Mouse (Mus musculus) frontal cortex, adult (tissue): ENCODE measurements at regions not wholly inside any gene's neighbourhood (a gene's known extent, or its start where the extent isn't known, plus 50 kb on each side); places are given as distances from the start of the nearest gene placed in this dataset.

Experiments
- ATAC-seq: cut with Nextera tagmentation; 2 replicates; pipeline ENCODE4 v1.9.2; 2017; ENCODE audit warnings: mild to moderate bottlenecking, moderate library complexity, mixed read lengths; ENCODE audit not compliant: low TSS enrichment

DNA sequence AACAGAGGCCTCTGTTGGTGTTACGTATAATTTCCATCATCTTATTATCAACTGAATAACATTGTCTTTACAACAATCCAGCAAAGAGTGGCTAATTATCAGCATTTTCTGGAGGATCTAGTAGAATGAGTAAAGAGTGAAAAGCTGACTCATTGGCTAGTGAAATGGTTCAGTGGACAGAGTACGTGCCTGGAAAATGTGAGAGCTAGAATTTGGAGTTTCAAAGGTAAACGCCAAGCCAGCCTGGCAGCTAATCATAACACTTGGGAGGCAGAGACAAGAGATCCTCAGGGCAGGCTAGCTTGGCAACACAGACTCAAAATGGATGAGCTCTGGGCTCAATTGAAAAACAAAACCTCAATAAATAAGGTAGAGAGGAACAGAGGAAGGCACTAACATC is 2628.0 kb upstream of the Gm7489 start:
- ATAC-seq: no peak

DNA sequence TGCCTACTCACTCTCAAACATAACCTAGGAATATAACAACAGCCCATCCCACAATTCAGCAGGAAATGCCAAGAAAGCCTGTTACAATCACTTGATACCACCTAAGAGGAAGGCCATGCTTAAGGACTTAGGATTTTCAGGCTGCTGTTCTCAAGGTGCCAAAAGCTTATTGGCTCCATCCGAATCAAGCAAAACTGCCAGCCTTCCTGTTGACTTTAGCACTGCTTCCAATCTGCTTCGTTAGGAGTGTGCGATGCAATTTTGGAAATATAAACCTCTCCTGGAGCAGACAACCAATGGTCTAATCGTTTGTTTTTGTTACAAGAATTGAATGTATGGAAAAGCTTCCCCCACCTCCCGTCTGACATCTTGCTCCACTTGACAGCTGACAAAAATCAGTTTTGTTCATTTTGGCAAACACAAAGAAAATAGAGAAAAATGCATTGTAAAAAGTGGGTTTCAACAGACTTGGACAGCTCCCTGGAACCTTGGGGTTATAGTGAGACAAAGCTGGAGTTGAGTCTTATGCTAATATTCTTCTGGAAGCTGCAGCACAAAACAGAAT is 2620.0 kb upstream of the Gm7489 start:
- ATAC-seq: no peak

DNA sequence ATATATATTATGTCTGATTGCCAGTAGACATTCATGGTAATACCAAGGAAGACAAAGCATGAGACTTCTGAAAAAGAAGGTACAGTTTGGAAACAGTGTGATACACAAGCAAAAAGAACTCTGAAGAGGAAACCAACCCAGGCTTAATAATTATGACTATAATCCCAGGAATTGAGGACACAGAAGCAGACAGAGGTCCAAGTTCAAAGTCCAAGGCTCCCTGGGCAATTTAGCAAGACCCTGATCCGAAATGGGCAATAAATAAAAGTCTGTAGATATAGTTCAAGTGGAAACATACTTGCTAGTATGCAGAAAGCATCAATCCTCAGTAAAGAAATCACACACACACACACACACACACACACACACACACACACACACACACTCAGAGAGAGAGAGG is 2618.7 kb upstream of the Gm7489 start:
- no peak for ATAC-seq

DNA sequence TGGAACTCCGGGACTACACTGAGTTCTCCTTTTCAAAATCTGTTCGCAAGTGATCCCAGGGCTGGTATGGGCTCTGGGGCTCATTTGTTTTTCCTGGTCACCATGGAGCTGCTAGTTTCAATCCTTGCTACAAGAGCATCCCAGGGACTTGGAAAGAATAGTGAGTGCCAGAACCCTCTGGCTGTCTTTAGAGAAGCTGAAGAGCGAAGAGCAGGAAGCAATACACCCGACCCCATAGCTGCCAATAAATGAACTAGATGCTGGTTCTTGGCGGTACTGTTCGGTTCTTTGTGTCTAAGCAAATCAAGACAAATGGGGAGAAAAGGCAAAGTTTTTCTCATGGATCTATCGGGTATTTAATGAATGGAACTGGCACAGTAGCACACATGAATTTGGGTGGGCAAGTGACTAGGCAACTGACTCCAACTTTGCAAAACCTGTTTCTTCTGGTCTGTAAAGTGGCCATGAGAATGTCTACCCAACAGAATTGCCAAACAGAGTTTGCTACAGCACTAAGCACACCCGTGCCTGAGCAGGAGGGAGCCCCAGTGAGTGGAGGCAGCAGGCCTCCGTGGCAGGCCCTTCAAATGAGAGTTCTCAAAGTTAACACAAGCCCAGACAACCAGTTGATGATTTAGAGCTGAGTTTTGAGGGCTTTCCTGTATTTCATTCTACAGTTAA is 2612.9 kb upstream of the Gm7489 start:
- no peak for ATAC-seq

DNA sequence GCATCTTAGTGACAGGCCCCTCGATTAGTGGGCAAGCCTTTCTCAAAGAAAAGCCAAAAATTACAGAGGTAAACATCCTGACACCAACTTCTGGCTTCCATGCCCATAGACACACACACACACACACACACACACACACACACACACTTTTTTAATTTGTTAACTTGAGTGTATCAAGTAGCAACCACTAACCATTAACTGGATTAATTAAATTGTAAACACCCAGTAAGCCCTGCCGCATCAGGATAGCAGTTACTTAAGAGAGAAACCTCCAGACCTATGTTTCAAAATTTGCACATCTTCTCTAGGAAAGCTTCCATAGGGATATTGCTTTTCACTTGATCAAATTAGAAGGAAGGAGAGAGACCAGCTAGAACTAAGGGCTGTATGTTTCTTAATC is 2599.4 kb upstream of the Gm7489 start:
- no peak for ATAC-seq

DNA sequence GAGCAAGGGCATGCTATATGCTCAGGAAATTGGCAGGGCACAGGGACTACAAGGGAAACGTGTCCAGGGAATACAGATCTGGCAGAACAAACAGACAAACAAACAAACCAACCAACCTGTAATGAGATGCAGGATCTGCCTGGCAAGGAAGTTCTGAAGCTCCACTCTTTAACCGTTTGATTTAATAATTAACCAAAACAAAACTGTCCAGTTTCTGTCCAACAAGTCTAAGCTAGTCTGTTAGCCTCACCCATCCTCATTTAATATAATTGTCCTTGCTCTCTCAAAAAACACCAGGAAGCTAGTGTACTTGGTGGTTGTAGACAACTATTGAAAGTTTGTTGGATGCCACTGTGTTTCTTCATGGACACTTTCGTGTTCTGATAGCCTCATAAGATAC is 2598.4 kb upstream of the Gm7489 start:
- ATAC-seq: no peak

DNA sequence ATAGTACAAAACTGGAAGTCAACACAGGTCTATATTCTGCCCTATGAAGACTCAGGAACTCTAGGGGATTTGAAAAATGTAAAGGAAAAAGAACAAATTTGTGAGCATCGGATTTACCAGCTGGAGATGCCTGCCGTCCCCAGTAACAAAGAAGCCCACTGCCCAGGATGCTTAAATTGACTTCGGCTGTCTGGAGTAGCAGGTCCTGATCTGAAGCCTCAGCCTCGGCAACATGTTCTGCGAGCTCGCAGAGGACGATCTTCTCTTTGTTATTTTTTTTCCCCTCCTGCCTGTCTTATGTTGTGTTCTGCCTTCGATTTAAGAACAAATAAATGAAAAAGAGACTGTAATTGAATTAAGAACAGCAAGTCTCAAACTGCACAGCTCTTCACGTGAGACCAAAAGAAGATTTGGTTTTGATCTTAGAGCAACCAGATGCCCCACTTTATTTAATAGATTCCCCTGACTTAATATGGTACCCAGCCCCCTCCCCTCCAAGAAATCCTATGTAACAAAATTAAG is 2595.7 kb upstream of the Gm7489 start:
- ATAC-seq: no peak

DNA sequence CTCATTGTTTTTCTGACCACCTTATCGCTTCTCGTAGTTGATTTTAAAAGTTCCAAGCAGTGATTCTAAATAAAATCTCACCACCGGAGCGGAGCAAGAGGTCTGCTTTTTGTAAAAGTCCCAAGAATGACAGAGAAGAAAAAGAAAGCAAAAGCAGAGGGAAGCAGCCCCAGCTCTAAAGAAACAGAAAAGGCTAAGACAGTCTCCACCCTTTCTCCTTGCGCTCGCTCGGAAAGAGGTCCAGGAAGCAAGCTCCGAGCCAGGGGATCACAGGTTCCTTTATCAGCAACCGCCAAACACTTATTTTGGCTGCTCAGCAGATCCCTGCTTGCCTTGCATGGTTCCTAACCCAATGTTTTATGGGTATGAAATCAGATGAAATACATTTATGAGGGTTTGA is 2594.8 kb upstream of the Gm7489 start:
- no peak for ATAC-seq

DNA sequence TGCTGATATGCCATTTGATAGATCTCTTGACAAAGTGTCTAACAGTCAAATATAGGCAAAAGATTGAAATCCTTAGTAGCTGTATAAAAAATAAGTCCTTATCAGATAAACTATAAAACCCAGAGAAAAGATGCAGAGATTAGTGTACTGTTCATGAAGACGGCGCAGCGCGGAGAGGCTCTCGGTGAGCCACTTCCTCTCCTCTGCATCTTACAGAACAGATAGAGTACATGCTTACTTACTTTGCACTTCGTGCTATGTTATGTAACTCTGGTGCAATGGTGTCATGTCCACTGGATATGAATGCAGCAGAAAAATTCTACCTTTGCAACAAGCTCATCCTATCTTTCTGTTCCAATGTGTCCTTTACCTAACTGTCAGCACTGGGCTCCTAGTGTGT is 2593.5 kb upstream of the Gm7489 start:
- no peak for ATAC-seq

DNA sequence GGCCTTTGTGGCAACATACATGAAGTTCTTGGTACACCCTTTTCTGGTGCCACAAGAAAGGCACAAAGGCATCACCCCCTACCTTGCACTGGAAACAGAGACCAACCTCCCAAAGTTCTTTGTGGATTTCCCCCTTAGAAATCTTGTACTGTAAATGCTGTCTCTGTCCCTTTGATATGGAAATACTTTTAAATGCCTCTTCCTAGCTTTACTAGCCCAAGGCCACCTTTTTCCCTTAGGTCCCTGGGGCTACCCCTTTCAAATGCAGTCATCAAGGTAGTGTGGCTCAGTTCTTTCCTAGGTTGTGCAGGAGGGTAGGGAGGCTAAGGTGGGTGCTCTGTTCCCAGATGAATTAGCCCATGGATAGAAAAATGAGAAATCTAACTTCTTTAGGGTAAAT is 2587.9 kb upstream of the Gm7489 start:
- ATAC-seq: no peak

DNA sequence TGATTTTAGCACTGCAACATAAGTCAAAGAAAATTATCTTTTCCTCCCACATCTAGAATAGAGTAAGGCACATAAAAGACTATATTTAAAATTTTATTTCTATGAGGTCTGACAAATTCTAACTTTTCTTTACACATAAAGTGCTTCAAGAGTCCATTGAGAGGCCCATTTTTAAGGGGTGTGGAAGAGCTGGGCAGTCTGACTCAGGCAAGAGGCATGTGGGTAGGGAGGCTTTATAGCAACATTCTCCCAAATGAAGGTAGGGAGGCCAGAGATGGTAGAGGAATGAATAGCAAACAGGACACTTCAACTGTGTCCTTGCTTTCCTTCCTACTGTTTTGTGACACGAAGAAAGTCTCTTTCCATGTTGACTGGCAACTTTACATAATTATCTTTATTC is 2566.6 kb upstream of the Gm7489 start:
- no peak for ATAC-seq

DNA sequence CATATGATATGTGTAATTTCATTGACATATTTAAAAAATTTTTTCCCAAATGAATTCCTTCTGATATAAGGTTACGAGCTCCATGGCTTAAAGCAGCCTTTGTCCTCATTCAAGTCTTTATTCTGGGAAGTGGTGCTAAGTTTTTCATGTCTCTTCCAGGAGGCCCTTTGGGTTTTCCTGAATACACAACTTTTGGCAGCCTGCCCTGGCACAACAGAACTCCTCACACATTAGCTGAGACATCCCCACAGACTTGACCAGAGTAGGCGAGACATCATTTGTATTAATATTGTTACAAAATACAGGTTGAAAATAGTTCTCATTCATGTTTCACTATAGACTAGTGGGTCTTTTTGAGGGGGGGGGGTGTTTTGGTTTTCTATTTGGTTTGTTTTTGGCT is 2565.9 kb upstream of the Gm7489 start:
- no peak for ATAC-seq

DNA sequence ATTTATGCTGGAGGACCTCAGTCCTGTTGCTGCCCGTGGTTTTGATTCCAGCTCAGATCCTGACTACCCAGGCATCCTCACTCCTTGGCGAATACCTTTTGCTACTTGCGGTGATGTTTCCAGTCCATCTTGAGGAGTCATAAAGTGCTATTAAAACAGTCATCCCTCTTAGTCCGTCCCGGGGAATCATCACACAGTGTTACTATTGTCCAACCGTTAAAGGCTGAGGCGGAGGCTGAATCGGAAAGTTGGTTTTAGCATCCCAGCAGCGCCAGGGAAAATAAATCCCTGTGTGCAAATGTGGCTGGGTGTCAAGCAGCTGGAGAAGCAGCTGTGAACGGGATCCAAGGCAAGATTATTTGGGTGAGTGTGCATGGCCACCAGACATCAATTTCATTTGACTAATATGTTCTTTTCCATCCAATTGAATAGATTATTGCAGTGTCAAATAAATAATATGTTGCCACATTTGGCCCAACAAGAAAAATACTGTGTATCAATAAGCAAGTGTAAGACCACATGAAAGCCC is 2564.3 kb upstream of the Gm7489 start:
- no peak for ATAC-seq

DNA sequence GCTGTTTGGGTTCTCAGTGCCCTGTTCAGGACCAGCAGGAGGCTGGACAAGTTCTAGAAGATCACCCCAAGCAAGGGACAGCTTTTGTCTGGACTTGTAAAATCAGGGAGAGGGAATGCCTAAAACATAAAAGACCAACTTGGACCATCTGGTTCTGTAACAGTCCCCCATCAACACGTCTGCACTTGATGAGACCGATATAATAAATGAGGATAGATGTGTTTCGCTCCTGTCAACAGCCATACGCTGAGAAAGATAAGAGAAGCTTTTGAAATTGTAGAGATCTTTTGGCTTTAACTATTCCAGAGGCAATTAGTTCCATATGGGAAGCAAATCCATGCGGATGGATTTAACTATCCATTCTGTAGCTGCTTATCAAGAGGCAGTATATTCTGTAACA is 2561.4 kb upstream of the Gm7489 start:
- ATAC-seq: no peak

DNA sequence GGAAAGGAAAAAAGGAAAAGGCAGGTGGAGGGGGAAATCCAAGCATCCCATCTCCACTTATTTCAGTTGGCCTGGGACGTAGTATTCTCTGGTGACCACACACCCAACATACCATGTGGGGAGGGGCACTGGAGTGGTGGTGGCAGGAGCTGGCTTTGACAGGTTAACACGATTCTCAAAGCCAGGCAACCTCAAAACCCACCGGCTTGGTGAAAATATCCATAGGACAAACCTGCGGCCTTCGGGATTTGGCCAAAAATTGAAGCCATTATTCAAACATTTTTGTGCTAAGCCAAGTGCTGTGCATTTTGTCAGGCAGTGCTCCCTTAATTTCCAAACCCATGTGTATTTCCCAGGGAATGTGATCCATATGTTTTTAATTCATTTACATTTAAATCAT is 2560.5 kb upstream of the Gm7489 start:
- ATAC-seq: no peak

DNA sequence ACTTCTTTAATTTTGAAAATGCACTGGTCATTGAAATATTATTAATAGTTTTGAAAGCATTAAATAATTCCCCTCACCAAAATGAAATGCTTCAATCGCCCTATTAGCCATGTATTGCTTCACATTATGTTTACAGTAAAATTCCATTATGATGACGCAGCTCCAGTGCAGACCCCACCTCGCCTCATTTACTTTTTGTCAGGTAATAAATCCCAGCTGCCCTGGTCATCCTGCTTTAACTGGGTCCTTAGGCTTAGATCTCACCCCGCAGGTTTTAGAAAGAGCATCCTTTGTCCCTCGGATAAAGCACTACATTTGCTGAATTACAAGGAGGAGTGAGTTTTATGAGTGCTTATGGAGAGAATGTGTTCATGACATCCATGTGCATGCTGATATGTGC is 2557.0 kb upstream of the Gm7489 start:
- no peak for ATAC-seq

DNA sequence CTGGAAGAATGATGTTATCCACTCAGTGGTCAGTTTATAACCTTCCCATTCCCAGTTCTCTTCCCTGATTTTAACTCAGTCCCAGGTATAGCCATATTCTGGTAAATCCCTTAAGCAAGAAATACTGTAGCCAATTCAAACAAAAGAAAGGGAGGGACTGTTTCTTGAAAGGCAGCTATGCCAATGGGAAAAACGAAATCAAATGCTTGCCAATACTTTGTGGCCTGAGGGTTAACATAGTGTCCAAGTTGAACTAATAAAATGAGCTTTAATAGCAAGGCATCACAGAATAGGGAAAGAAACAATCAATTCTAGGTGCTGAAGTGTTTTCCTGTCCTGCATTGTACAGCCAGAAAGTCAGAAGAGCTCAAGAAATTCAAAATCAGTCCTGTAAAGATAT is 2548.3 kb upstream of the Gm7489 start:
- ATAC-seq: no peak

DNA sequence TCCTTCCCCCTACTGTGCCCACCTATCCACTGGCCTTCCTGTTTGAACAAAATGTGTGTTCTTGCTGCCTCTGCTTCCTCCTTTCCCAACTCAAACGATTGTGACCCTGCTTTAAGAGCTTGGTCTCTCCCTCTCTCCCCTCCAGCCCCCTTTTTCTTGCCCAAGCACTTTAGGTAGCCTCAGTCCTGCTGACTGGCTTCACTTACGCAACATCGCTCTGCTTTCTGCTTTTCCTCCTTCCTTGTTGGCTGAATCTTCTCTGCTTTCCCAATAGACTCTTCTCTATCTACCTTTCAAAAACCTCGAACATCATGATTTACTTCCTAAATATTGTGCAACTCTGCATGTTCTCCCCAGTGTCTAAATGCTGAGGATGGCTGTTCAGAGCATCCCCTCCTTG is 2538.4 kb upstream of the Gm7489 start:
- ATAC-seq: no peak

DNA sequence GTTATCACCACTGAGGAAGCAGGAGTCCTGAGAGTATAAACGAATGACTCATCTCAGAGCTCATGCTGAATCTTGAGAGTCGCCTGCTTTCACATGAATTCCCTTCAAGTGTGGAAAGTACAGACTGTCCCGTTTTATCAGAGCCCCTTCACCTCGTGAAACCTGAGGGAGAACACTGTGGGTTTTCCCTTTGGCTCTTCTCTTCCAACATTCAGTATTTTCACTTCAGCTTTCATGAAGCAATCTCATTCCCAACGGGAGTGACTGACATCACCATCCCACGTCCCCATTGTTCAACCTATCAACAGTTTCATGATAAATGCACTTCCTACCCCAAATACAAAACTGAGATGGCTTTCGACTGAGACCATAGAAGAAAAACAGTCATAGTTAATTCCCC is 2521.3 kb upstream of the Gm7489 start:
- no peak for ATAC-seq

DNA sequence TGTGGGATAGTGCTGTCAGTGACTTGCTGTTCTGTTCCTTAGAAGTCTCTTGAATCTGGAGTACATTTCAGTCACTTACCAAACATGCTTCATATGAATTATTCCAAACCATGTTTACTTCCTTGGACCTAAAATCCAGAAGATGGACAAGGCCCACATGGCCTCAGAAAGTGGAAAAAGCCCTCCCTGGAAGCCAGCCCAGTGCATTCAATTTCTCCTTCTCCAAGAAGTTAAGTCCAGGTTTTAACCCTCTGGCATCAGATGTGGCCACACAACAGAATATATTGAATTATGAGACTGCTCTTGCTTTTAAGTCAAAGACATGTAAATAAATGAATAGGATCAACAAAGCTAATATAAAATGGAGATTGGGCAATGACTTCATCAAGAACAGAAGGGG is 2513.5 kb upstream of the Gm7489 start:
- no peak for ATAC-seq

DNA sequence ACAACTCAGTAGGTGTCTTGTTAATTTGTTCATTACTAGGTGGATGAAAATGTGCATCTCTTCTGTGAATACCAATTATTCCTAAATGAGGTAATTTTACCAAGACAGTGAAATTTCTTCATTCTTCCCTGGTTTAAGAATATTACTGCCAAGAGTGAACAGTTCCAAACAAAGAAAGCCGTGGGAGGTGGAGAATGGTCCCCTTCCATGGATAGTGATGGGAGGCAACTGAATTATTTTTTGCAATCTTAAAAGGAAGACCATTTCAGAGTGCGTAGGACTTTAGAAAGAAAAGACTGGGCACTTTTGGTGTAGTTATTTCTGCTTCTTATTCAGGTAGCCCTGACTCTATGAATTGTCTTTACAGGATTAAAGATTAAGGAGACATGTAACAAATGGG is 2494.3 kb upstream of the Gm7489 start:
- peak; percentile 72 for ATAC-seq

DNA sequence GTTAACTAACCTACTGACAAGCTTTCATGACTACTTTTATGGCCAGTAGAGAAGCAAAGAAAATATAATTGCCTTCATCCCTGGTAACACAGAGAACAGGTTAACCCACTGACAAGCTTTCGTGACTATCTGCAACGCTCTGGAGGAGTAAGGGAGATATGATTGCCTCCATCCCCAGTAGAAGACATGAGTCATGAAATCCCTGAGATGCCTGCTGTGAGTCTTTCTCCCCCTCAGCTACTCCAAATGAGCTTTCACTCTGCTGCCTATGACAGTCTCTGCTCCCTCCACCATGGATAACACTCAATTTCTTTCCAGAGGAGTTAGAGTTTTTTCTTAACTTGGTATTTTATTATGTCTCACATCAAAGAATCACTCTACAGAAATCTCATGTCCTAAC is 2493.4 kb upstream of the Gm7489 start:
- peak; percentile 79 for ATAC-seq

DNA sequence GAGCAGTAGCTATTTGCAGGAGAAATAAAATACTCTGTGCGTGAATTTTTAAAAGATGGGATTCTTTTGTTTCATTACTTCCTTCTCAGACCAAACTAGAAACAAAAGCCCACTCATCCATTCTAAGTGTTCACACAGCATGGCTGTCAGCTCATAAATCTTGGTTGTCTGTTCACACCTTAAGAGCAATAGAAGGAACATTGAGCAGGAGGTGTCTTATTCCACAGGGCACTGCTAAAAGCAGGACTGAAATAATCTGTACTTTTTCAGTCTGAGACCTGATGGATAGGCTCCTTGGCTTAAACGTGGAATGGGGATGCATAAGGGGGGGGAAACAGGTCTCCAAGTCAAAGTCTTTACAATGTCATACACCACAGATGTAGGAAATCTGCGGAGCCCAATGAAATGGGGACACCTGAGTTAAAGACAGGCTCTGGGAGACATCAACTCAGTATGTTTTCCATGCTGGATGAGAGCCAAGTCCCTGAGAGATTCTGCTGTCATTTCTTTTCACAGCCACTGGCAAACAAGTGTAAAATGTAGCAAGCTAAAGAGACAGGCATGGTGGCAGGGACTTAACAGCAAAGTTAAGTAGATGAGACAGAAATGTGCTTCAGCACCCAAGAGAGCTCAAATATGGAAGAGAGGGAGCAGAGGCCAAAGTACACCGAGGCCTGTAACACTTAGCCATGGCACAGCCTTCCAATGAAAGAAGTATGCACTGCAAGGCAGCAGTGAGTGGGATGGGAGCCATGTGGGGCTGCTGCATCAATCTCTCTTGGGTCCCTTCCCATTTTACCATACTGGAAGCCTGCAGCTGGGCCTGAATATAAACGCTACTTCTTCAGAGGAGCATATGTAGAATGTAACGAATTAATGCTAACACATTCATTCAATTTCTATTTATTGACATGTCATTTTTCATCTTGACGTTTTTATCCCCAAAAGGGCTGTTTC is 2492.0 kb upstream of the Gm7489 start:
- ATAC-seq: peak; percentile 54
